Mouse (Mus musculus) liver, embryonic 16.5 days (tissue): ENCODE measurements around the gene Ogt. TPM values are rescaled to one million over a fixed set of nuclear protein-coding genes. Genes with fewer than 3 reads are reported as not detected.
A peak's percentile ranks its signal among the peaks of the same experiment; 100 is the strongest.

Experiments used
- ATAC-seq: fragments of 200-750 bp; cut with Nextera tagmentation; 2 replicates; pipeline ENCODE4 v1.8.0; 2017; ENCODE audit warnings: low read depth, mild to moderate bottlenecking, moderate number of reproducible peaks, moderate library complexity
- H3K27ac ChIP-seq: fragments of 300-500 bp; sonication (generic); 2 replicates; pipeline ENCODE4 v1.5.1; 2014; ENCODE audit warnings: mild to moderate bottlenecking, low read length
- H3K27me3 ChIP-seq: fragments of 300-500 bp; sonication (generic); 2 replicates; pipeline ENCODE4 v1.6.1; 2014; ENCODE audit warnings: low read depth, low read length, mixed read lengths; ENCODE audit not compliant: control insufficient read depth, insufficient read depth
- H3K36me3 ChIP-seq: fragments of 300-500 bp; sonication (generic); 2 replicates; pipeline ENCODE4 v1.6.1; 2014; ENCODE audit warnings: mild to moderate bottlenecking; ENCODE audit not compliant: control insufficient read depth, insufficient read depth
- H3K4me1 ChIP-seq: fragments of 300-500 bp; sonication (generic); 2 replicates; pipeline ENCODE4 v1.6.1; 2014; ENCODE audit warnings: low read depth, low read length, mixed read lengths; ENCODE audit not compliant: control insufficient read depth
- H3K4me2 ChIP-seq: fragments of 300-500 bp; sonication (generic); 2 replicates; pipeline ENCODE4 v1.6.1; 2014; ENCODE audit warnings: low read depth, low read length, mixed read lengths
- H3K4me3 ChIP-seq: fragments of 300-500 bp; sonication (generic); 2 replicates; pipeline ENCODE4 v1.5.1; 2014; ENCODE audit warnings: low read depth, mild to moderate bottlenecking, low read length
- H3K9ac ChIP-seq: fragments of 300-500 bp; sonication (generic); 2 replicates; pipeline ENCODE4 v1.6.1; 2014; ENCODE audit warnings: low read depth, low read length
- H3K9me3 ChIP-seq: fragments of 300-500 bp; sonication (generic); replicated peaks from 2 replicates; pipeline ENCODE4 v1.6.1; 2016; ENCODE audit warnings: low read length; ENCODE audit not compliant: control insufficient read depth
- WGBS: fragments of 180-500 bp; shearing (Covaris S2); extraction: QIAGEN DNeasy Blood & Tissue Kit; methylation state at CpG from one replicate; pipeline ENCODE4 v1.1.7; 2014; ENCODE audit not compliant: insufficient replicate concordance; 5-methylcytosine and 5-hydroxymethylcytosine counted together
- polyA plus RNA-seq: library from polyadenylated mRNA; unstranded; fragments of >200 nt; fragmentation: Nextera tagmentation; extraction: Ambion mirVana; gene quantifications from 2 replicates; pipeline ENCODE4 v1.2.1, GENCODE M21; 2015

The Ogt gene
- polyA plus RNA-seq: 54.1 and 55.6 TPM in 2 replicates

GRCm38 (mm10) chrX:101639741-101640166, at the start of gene Ogt:
Ogt (plus strand) TSS chrX:101640060.
- ATAC-seq: peak; percentile 91
- no peaks in the 10 kb centered on the region for H3K9me3 ChIP-seq

GRCm38 (mm10) chrX:101616183-101616582, 23.7 kb upstream of the Ogt start:
- no peaks in the 10 kb centered on the region for H3K36me3 ChIP-seq
- H3K9me3 ChIP-seq: no peaks in the 10 kb centered on the region
- H3K4me1 ChIP-seq: no peaks in the 10 kb centered on the region
- no peak overlapping the region for H3K4me2 ChIP-seq
- 78% methylated on average over 3 of the region's 3 CpGs for WGBS
- H3K9ac ChIP-seq: no peak overlapping the region
- no peak for ATAC-seq
- no peak overlapping the region for H3K27ac ChIP-seq
- H3K27me3 ChIP-seq: no peaks in the 10 kb centered on the region
- no peak overlapping the region for H3K4me3 ChIP-seq

More at GRCm38 (mm10) chrX:101639741-101640166, at the start of gene Ogt:
- Histone ChIP-seq H3K4me1 (peaks cover 7% of the 10 kb centered on the region), H3K4me3 (peak within 1 kb of the TSS; percentile 80), H3K27ac (peak within 1 kb of the TSS; percentile 88), H3K36me3 (peaks cover 4% of the 10 kb centered on the region), H3K9ac (peak within 1 kb of the TSS; percentile 86), H3K4me2 (peak within 1 kb of the TSS; percentile 66), H3K27me3 (no peaks in the 10 kb centered on the region; the same call in 1 of the 2 replicates)
- WGBS: 15% methylated on average over 24 of the region's 24 CpGs

GRCm38 (mm10) chrX:101617889-101618288, 22.0 kb upstream of the Ogt start:
- H3K4me2 ChIP-seq: no peak overlapping the region
- no peak overlapping the region for H3K27ac ChIP-seq
- no peaks in the 10 kb centered on the region for H3K4me1 ChIP-seq
- no peak for ATAC-seq
- no peaks in the 10 kb centered on the region for H3K9me3 ChIP-seq
- WGBS: 50% methylated on average over 10 of the region's 10 CpGs
- no peaks in the 10 kb centered on the region for H3K27me3 ChIP-seq
- no peak overlapping the region for H3K4me3 ChIP-seq
- no peak overlapping the region for H3K9ac ChIP-seq
- H3K36me3 ChIP-seq: no peaks in the 10 kb centered on the region

- Histone ChIP-seq H3K27me3 (no peaks in the 10 kb centered on the region), H3K9me3 (no peaks in the 10 kb centered on the region), H3K9ac (no peak overlapping the region), H3K27ac (no peak overlapping the region), H3K4me3 (no peak overlapping the region), H3K36me3 (no peaks in the 10 kb centered on the region), H3K4me2 (no peak overlapping the region), H3K4me1 (no peaks in the 10 kb centered on the region)
- 37% methylated on average over 6 of the region's 6 CpGs for WGBS
- no peak for ATAC-seq
Measured at GRCm38 (mm10) chrX:101620317-101620716, 19.5 kb upstream of the Ogt start.

- no peaks in the 10 kb centered on the region for H3K4me1 ChIP-seq
- no peaks in the 10 kb centered on the region for H3K27me3 ChIP-seq
- WGBS: 38% methylated on average over 3 of the region's 3 CpGs
- no peaks in the 10 kb centered on the region for H3K36me3 ChIP-seq
- no peak overlapping the region for H3K9ac ChIP-seq
- H3K4me2 ChIP-seq: no peak overlapping the region
- no peaks in the 10 kb centered on the region for H3K9me3 ChIP-seq
- H3K27ac ChIP-seq: no peak overlapping the region
- ATAC-seq: no peak
- no peak overlapping the region for H3K4me3 ChIP-seq
Measured at GRCm38 (mm10) chrX:101622539-101622938, 17.3 kb upstream of the Ogt start.

GRCm38 (mm10) chrX:101636821-101637525, 2.9 kb upstream of the Ogt start:
- ATAC-seq: no peak
- H3K9me3 ChIP-seq: no peaks in the 10 kb centered on the region

GRCm38 (mm10) chrX:101638856-101639255, 1.0 kb upstream of the Ogt start:
- Histone ChIP-seq H3K4me2 (peak overlapping the region; percentile 61), H3K27ac (peak overlapping the region; percentile 69; the same call in 1 of the 2 replicates), H3K4me1 (peaks cover 6% of the 10 kb centered on the region), H3K9me3 (no peaks in the 10 kb centered on the region), H3K4me3 (peak overlapping the region; percentile 80), H3K27me3 (no peaks in the 10 kb centered on the region; the same call in 1 of the 2 replicates), H3K9ac (peak overlapping the region; percentile 56), H3K36me3 (peaks cover 1% of the 10 kb centered on the region)
- no peak for ATAC-seq
- WGBS: 37% methylated on average over 3 of the region's 3 CpGs

More at GRCm38 (mm10) chrX:101636821-101637525, 2.9 kb upstream of the Ogt start:
- no peak overlapping the region for H3K4me2 ChIP-seq
- no peaks in the 10 kb centered on the region; the same call in 1 of the 2 replicates for H3K27me3 ChIP-seq
- H3K4me3 ChIP-seq: no peak overlapping the region
- H3K27ac ChIP-seq: no peak overlapping the region
- H3K4me1 ChIP-seq: no peaks in the 10 kb centered on the region; the same call in 1 of the 2 replicates
- WGBS: 41% methylated on average over 9 of the region's 9 CpGs
- no peaks in the 10 kb centered on the region for H3K36me3 ChIP-seq
- no peak overlapping the region for H3K9ac ChIP-seq

- Histone ChIP-seq H3K27me3 (no peaks in the 10 kb centered on the region; the same call in 1 of the 2 replicates), H3K36me3 (peaks cover 4% of the 10 kb centered on the region), H3K4me1 (peaks cover 7% of the 10 kb centered on the region), H3K27ac (peak overlapping the region; percentile 69), H3K9me3 (no peaks in the 10 kb centered on the region), H3K4me3 (peak overlapping the region; percentile 80), H3K9ac (peak overlapping the region; percentile 56), H3K4me2 (peak overlapping the region; percentile 61)
- 20% methylated on average over 13 of the region's 13 CpGs for WGBS
- no peak for ATAC-seq
Measured at GRCm38 (mm10) chrX:101639306-101639705, 554 bp upstream of the Ogt start.
